Mouse (Mus musculus) left cerebral cortex, postnatal 14 days (tissue): Measurements from ENCODE around the gene Itgam. TPM values are rescaled to one million over a fixed set of nuclear protein-coding genes. Genes with fewer than 3 reads are reported as not detected.
"Not testable (repeated sequence)": the region's sequence is repeated elsewhere in the genome, so short reads cannot be mapped to it uniquely, and the experiment has no call there.

Experiments
- DNase-seq, 2 experiments: peaks; one replicate each; pipeline ENCODE4 v3.0.0; 2021 to 2022; ENCODE audit warnings: low spot score in 2 of 2, mixed read lengths in 1 of 2
- intact Hi-C: fragments of 180-260 bp; cut with DNase I; formaldehyde crosslinking; loops from one replicate; pipeline ENCODE4 v1.15.1; 2025
- long read RNA-seq, 2 experiments: library from polyadenylated mRNA; stranded (forward); transcript quantifications; one replicate each; pipeline ENCODE4 v2.0.0; 2021
- total RNA-seq, 2 experiments: library from RNA; stranded (reverse); gene quantifications; 2 replicates each; pipeline ENCODE4 v1.2.3; 2021

The Itgam gene
- 10 to 100 TPM; 10.9 to 11.6 TPM for total RNA-seq
- long read RNA-seq, experiment 1, full-length matches to known transcripts = 1 of 4 reads
- long read RNA-seq, experiment 1, partial matches to known transcripts = 2 of 4 reads
- long read RNA-seq, experiment 1, other reads (novel, unspliced or antisense) = 1 of 4 reads
- long read RNA-seq, experiment 2, full-length matches to known transcripts = 1 of 6 reads
- long read RNA-seq, experiment 2, partial matches to known transcripts = 5 of 6 reads
- long read RNA-seq, experiment 2, other reads (novel, unspliced or antisense) = 0 of 6 reads

DNA sequence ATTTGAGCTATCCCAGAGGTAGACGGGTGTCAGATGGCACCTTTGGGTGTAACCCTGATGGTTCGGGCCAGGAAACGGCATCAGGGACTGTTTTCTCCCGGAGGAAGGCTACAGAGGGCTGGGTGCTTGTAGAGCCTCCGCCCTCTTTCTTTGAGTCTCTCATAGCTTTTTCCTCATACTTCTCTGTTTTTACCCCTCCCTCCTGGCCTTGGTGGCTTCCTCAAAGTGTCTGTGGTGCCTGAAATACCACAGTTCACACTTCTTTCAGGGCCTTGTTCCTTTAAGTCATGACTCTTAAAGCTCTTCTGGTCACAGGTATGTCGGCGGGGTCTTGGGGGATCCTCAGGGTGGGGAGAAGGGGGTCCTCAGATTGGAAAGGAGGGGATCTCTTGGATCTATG, at the start of gene Itgam, which contains the start of gene Gm49368:
Gene Itgam (plus strand): TSS at position 185 of the 400 bp plus-strand sequence.
Gene Gm49368 (plus strand): TSS at position 228 of the 400 bp plus-strand sequence.
- no peak for DNase-seq
- intact Hi-C loops = no loop called here

DNA sequence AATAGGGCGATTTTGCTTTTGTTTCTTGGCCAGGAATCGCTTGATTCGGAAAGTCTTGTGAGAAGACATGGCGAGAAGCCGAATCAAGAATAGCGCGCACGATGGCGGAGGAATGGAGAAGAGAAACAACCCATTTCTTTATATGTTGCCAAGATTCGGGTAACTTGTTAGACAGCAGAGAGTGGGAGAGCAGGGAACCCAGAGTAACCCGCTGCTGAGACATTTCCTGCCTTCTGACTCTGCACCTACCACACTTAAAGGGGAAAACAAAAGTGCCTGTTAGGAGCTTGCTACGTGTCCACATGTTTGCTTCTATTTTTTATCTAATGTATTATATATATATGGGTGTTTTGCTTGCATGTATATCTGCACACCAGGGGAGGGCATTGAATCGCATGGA, 49.3 kb upstream of the Itgam start:
- intact Hi-C loops = no loop called here
- DNase-seq = no peak

DNA sequence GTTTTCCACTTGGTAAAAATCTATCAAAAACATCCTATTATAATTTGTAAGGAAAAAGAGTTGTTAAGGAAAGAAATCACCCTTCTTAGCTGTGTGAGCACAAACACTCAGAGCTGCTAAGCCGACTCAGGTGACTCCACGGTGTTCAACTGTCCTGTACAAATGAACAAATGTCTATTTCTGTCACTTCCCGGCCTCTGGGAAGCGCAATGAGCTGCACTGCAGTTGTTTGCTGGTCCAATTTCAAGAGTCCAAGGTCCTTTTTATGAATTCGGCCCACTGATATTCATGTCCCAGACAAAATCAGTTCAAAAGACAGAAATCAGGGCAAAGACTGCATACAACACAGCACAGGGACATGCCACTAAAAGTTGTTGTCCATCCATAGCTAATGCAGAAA, 46.3 kb upstream of the Itgam start:
- DNase-seq, intact Hi-C loops: not testable (repeated sequence)

DNA sequence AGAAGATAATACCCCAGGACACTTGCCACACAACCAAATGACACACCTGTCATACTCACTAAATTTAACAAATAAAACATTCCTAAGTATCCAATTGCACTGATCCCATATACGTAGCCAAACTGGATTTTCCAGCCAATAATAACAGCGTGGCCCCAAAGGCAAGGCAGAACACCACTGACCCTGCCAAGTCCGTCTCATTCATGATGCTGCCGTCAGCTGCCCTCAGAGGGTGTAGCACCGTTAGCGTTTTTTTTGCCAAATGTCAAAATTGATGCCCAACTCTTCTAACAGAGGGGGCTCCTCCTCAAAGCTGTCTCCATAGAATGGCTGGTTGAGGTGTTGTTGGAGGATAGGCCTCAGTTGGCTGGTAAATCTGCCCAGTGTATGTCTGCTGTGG, 45.8 kb upstream of the Itgam start:
- intact Hi-C loops = no loop called here
- DNase-seq = no peak

DNA sequence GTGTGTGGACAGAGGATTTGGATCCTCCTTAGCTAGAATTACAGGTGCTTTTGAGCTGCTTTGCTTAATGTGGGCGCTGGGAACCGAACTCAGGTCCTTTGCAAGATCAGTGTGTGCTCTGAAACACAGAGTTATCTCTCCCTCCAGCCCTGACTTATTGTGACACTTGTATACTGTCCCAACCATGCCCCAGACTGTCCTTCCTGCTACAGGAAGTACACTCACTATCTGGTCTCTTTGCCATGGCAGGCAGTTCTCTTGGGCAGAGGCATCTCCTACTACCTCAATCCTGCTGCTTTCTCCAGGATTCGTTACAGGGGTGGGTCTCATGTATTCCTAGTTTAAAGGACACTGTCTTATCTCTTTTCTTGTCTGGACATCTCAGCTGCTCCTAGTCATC, 44.2 kb upstream of the Itgam start:
- intact Hi-C loops = no loop called here
- no peak for DNase-seq

DNA sequence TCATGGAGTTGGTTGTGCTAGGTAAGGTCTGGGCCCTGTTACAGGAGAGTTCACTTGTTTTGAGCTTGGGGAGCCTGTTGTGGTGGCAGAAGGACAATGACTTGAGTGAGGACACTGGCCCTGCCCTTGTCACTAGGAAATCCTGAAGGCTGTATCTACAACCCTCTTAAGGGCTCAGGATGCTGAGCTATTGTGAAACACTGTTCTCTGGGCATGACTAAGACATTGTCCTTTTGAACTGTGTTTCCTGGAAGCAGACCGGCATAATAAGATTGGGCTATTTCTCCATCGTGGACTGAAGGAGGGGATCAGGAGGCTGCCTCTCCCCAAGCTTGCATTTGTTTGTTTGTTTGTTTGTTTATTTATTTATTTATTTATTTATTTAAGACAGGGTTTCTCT, 43.3 kb upstream of the Itgam start:
- intact Hi-C loops = no loop called here
- no peak for DNase-seq

DNA sequence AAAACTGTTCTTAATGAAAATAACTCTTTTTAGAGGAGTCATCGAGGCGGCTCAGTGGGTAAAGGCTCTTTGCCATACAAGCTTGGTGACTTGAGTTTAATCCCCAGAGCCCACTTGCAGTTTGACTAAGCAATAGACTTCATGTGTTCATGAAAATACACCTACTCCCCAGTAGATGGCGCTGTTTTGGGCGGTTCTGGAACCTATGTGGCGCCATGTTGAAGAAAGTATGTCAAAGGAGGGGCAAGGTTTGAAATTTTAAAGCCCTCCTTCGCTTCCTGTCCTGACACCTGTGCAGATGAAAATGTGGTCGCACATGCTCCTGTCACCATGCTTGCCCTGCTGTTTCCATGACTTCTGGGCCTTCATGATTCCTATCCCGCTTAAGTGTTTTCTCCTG, 39.5 kb upstream of the Itgam start:
- no peak for DNase-seq
- intact Hi-C loops = no loop called here

DNA sequence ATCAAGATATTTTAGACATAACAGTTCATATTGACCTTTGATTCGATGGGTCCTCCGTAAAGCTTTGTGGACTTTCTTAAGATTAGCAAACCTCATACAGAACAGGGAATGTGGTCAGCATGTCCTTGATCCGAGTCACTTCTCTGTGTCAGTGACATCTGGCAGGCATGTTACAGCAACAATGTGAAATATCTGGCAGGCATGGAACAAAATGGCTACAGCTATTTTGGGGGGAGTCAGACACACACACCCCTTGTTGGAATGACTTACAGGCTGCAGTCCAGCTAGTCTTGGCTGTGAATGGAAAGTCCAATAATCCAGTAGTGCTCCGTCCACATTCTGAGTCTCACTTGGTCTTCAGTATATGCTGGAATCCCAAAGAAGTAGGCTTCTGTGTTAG, 38.9 kb upstream of the Itgam start:
- intact Hi-C loops = no loop called here
- DNase-seq = no peak

DNA sequence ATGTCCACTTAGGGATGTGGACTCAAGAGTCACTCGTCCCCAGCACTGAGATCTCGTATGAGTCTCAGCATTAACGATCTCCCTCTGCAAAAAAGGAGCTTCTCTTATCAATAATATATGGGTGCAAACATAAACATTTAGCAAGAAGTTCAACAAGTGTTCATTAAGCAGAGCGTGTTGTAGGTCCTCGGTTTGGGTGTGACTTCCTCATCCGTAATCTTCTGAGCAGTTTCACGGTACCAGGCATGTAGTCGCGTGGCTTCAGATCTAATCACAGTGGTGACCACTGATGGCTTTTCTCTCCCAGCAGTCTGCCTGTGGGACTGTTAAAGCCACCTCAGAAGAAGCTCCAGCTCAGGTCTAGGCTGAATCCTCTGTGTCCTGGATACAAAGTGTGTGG, 38.1 kb upstream of the Itgam start:
- intact Hi-C loops = no loop called here
- no peak for DNase-seq

DNA sequence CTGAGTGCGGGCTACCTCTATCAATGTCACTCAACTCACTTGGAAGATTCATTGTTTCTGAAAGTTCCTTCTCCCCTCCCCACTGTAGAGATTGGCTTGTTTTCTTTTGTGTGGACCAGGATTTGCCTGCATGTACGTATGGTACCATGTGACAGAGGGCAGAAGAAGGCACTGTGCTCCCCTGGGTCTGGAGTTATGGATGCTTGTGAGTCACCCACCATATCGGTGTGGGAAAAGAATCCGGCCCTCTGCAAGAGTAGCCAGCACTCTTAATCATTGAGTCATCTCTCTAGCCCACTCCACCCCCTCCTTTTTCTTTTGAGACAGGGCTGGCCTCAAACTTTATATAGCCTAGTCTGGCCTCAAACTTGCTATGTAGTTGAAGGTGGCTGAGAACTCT, 37.5 kb upstream of the Itgam start:
- DNase-seq = no peak
- intact Hi-C loops = no loop called here

DNA sequence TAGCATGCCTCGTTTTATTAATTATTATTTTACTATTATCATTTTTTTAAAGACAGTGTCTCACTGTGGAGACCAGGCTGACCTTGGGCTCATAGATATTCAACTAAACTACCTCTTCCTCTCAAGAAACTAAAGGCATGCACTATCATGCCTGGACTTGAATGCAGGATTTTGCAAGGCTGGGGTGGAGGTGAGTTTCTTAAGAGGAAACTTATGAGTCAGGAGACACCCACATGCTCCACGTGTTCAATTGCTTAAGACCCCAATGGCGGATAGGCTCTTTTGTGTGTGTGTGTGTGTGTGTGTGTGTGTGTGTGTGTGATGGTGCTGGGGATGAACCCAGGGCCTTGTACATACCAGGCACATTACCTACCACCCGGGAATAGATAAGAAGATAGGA, 37.1 kb upstream of the Itgam start:
- intact Hi-C loops = no loop called here
- no peak for DNase-seq

DNA sequence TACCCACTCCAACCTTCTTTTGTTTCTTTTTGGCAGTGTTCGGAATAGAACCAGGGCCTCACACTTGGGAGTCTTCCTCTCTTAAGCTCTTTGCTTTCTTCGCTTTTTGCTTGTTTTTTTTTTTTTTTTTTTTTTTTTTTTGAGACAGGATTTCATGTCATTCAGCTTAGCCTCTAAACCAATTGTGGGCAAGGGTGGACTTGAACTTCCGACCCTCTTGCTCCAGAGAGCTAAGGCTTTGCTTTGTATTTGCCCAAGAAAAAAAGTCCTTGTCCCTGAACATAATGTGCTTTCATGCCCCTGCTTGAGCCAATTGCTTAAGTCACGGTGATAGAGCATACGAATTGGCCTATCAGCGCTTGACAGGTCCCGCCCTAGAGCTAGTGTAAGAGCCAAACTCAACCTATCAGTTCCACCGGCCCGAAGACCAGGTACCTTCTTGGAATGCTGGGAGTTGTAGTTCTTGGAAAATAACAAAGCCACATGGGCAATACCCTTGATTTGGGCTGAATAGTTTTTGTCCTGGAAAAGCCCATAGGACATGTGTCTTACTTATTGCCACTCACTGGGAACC, 30.9 kb upstream of the Itgam start:
- no peak for DNase-seq
- intact Hi-C loops = no loop called here

DNA sequence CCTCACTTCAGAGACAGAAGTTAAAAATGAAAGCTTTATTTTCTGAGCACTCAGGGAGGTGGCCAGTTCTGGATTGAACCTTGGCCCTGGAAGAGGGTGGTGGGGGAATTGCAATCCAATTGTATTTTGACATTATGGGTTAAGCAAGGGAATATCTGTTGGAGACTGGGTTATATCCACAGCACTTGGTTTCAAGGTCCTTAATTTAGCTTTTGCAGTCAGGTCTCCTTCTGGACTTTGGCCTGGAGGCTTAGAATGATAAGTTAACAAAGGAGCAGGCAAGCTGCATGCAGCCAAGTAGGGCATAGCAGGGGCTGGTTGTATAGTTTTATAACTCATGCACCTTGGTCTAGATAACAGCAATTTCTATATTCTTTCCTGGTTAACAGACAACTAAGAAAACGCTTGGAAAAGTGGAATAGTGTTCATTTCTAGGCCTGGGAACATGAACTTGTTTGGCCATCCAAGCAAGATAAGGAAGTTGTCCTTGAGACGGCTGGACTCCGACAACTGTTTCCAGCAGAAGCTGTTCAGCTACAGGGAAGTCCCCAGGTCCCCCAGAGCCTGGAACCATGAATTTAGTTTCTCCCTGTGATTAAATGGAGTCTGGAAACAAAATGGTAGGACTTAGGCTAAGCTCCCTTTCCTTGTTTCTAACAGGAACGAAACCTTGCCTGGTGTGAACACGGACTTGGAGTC, 30.0 kb upstream of the Itgam start:
- no peak for DNase-seq
- intact Hi-C loops = no loop called here

DNA sequence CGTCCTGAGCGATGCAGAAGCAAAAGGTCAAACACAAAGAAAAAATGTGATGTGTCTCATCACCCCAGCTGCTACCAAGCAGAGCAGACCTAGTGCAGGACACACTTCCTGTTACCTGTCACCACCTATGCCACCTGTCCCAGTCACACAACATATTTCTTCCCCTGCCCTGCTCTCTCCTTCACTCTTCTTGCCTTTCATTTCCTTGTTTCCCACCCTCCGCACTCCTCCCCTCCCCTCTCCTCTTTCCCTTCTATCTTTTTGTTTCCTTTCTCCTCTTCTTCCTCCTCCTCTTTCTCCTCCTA, 29.5 kb upstream of the Itgam start:
- DNase-seq = no peak
- intact Hi-C loops = no loop called here

DNA sequence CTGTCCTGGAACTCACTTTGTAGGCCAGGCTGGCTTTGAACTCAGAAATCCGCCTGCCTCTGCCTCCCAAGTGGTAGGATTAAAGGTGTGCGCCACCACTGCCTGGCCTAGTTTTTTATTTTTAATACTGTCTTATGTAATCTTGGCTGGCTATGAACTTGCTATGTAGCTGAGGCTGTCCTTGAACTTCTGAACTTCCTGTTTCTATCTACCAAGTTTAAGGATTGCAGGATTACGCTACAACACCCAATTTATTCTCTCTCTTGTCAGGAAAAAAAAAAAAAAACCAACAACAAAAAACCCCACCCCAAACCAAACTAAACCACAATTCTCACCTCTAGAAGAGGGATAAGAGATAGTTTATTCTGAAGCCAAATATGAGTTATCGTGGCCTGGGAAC, 28.8 kb upstream of the Itgam start:
- no peak for DNase-seq
- intact Hi-C loops = no loop called here

DNA sequence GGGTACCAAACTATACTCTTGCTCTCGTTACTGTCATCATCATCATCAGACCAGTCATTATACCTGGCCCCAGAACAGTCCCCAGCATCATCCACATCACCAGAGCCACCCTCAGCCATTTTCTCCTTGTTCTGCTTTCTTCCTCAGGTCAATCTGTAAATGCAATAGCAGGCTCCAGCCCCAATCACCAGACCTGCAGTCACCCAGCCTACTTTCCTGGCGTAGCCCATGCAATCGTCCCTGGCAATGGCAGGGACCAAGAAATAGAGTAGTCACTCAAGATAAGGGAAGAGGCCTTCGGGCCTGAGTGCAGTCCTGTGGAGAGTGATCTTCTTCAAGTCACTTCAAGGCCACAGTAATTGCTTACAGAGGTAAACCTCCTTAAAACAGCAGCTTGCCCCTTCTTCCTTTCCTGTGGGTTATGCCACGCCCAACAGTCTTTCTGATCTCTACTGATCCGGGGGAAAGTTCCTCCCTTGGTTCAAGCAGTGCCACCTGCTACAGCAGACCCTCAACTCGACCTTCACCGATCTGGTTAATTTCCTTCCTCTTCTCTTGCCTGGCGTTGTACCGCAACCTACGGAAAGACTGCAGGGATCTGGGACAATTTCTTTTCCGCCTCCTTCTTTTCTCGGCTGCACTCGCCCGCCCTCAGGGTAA, 20.1 kb upstream of the Itgam start:
- DNase-seq, intact Hi-C loops: not testable (repeated sequence)

DNA sequence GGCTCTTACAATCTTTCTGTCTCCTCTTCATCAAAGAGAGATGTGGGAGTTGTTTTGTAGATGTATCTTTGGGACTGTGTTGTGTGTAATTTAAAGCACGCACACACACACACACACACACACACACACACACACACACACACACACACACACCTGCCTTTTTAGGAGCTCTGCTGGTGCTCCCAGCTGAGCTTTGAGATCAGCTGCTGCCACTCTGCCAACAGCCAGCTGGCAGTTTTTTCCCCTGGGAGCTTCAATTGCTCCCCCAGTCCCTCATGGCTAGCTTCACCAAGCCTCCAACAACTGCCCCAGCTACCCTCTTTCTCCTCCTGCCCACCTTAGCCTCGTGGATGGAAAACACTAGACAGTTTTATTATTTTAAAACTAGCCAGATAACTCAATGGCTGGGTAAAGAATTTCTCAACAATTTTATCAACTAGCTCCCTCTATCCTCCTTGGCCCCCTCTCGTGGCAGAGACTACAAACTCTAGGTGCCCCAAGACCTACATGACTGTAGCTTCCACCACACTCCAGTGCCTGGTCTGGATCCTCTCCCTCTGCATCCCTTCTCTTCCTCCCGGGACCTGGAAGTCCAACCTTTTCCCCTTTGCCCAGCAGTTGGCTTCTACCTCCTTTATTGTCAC, 18.2 kb upstream of the Itgam start:
- intact Hi-C loops = no loop called here
- no peak for DNase-seq

DNA sequence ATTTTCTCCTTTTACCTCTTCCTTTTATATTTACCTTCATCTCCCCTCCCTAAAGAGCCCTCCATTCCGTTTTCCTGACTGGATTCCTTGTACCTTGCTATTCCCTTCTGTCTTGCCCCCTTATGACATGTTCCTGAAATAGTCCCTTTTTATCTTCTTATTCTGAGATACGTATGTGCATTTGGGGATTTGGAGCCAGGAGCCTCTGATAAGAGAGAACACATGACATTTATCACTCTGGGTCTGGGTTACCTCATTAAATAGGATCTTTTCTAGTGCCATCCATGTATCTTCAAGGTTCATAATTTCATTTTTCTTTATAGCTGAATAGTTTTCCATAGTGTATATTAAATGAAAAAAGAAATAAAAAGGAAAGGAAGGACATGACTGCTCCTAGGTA, 16.8 kb upstream of the Itgam start:
- DNase-seq = no peak
- intact Hi-C loops = no loop called here

DNA sequence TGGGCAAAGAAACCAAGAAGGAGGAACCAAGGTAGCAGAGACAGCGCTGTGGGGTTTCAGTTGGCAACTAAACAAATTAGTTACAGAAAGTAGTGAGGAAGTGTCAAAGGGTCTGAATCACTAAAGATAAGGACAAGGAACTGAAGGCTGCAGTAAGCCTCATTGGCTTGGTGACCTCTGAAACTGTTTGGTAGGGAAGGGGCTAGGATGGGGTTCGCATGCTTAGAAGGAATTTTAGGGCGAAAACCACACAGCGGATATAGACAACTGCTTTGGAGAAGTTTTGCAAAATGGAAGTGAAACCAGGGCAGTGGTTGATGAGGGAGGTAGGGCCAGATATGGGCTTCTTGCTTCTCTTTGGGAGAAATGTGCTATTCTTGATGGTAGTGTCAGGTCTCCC, 13.6 kb upstream of the Itgam start:
- peak in 1 of 2 experiments; percentile 7 for DNase-seq
- intact Hi-C loops = no loop called here

DNA sequence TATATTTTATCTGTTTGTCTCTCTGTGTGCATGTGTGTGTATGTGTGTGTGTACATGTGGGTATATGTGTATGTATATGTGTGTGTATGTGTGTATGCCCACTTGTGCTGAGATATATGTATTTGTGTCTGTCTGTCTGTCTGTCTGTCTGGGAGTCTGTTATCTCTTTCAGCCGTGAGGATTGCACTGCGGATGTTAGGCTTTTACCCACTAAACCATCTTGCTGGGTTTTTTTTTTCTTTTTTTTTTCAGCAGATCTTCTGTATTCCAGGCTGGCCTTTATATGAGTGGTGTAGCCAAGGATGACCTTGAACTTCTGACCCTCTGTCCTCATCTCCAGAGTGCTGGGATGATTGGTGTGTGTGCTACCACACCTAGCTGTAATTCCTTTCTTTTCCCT, 13.2 kb upstream of the Itgam start:
- no peak for DNase-seq
- intact Hi-C loops = no loop called here
